Mouse (Mus musculus): ENCODE results near the gene Gm21748.
"Not testable (repeated sequence)": the region's sequence is repeated elsewhere in the genome, so short reads cannot be mapped to it uniquely, and the experiment has no call there.

Gm21748 gene

GRCm38 (mm10) chrY:90839077-90839476, at the start of gene Gm21748:
Gene Gm21748, minus strand, starts transcription at chrY:90839177.
- DNase-seq (ENCODE audit: low read depth, low spot score) = not testable (repeated sequence)
